16 mouse cellular contexts compared by ENCODE assay signal in the genomic region with DNA sequence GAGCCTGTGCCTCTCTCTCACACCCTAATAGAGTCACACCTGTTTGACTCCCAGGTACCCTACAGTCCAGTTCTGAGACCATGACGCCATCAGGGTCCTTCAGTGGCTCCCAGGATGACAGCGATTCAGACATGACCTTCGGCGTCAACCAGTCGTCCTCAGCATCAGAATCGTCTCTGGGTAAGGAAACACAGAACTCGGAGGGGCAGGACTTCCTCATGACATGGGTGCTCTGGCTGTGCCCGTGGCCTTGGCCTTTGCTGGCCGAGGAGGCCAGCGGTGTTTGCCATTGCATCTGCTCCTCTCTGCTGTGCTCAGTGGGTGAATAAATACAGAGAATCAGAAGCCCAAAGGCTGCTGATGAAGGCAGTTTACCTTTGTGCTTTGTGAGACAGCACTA.
"Had no signal": no experiment of that assay in that cellular context is flagged by ENCODE, and none has a peak within 500 bp of the region (broad histone marks: within the 10 kb centered on the region; RNA-seq: fewer than 3 reads in every experiment).

No protein-coding gene starts in this region.

- DNase-seq: gastrocnemius, postnatal 14 days; gastrocnemius, postnatal 36 days; heart, adult 11 months; heart, adult 2 months; heart, postnatal 14 days; heart, postnatal 36 days; kidney, adult 11 months; kidney, adult 2 months; kidney, adult 9 months; kidney, postnatal 14 days; kidney, postnatal 36 days; layer of hippocampus, adult 9-11 months; layer of hippocampus, postnatal 36 days; liver; liver, embryonic 13.5 days; liver, postnatal 0 days had no signal
